Mouse (Mus musculus) midbrain, embryonic 11.5 days (tissue): Measurements from ENCODE around the gene Sbno2. TPM values are rescaled to one million over a fixed set of nuclear protein-coding genes. Genes with fewer than 3 reads are reported as not detected.

Experiments used
- ATAC-seq: fragments of 200-750 bp; cut with Nextera tagmentation; 2 replicates; pipeline ENCODE4 v1.8.0; 2017; ENCODE audit warnings: moderate TSS enrichment, moderate library complexity; ENCODE audit not compliant: low FRiP score
- DNase-seq: peaks from one replicate; pipeline ENCODE4 v3.0.0; 2015; ENCODE audit warnings: low spot score; ENCODE audit errors: missing footprints
- H3K27ac ChIP-seq: fragments of 300-500 bp; sonication (generic); 2 replicates; pipeline ENCODE4 v1.5.1; 2014; ENCODE audit warnings: low read depth, low read length
- H3K27me3 ChIP-seq: fragments of 300-500 bp; sonication (generic); 2 replicates; pipeline ENCODE4 v1.6.1; 2014; ENCODE audit warnings: mild to moderate bottlenecking, low read length, moderate library complexity, mixed read lengths; ENCODE audit not compliant: control insufficient read depth, insufficient read depth
- H3K36me3 ChIP-seq: fragments of 300-500 bp; sonication (generic); 2 replicates; pipeline ENCODE4 v1.6.1; 2014; ENCODE audit warnings: mild to moderate bottlenecking, low read length, moderate library complexity, mixed read lengths; ENCODE audit not compliant: control insufficient read depth, insufficient read depth
- H3K4me1 ChIP-seq: fragments of 300-500 bp; sonication (generic); 2 replicates; pipeline ENCODE4 v1.6.1; 2014; ENCODE audit warnings: low read length; ENCODE audit not compliant: control insufficient read depth, insufficient read depth
- H3K4me2 ChIP-seq: fragments of 300-500 bp; sonication (generic); 2 replicates; pipeline ENCODE4 v1.6.1; 2014; ENCODE audit warnings: mild to moderate bottlenecking, moderate library complexity
- H3K4me3 ChIP-seq: fragments of 300-500 bp; sonication (generic); 2 replicates; pipeline ENCODE4 v1.5.1; 2014; ENCODE audit warnings: low read depth, low read length
- H3K9ac ChIP-seq: fragments of 300-500 bp; sonication (generic); 2 replicates; pipeline ENCODE4 v1.6.1; 2014; ENCODE audit warnings: low read length
- H3K9me3 ChIP-seq: fragments of 300-500 bp; sonication (generic); 2 replicates; pipeline ENCODE4 v1.6.1; 2016; ENCODE audit warnings: low read length; ENCODE audit not compliant: control insufficient read depth
- WGBS: fragments of 180-500 bp; shearing (Covaris S2); extraction: QIAGEN DNeasy Blood & Tissue Kit; methylation state at CpG from one replicate; pipeline ENCODE4 v1.1.7; 2014; 5-methylcytosine and 5-hydroxymethylcytosine counted together
- polyA plus RNA-seq: library from polyadenylated mRNA; unstranded; fragments of >200 nt; fragmentation: Nextera tagmentation; extraction: Ambion mirVana; gene quantifications from 2 replicates; pipeline ENCODE4 v1.2.1, GENCODE M21; 2014

Sbno2 gene
- polyA plus RNA-seq, 1 experiment from 2014 or later = 7.0 TPM

- WGBS = 93% methylated on average over 2 of the region's 2 CpGs
- peaks cover 14% of the 10 kb centered on the region for H3K36me3 ChIP-seq
- H3K9ac ChIP-seq = no peak overlapping the region
- H3K9me3 ChIP-seq = no peaks in the 10 kb centered on the region
- no peak for ATAC-seq
- no peak for DNase-seq
- no peaks in the 10 kb centered on the region for H3K27me3 ChIP-seq
- no peak overlapping the region for H3K4me3 ChIP-seq
- peaks cover 25% of the 10 kb centered on the region for H3K4me1 ChIP-seq
- no peak overlapping the region for H3K4me2 ChIP-seq
- H3K27ac ChIP-seq = no peak overlapping the region
Observed at GRCm38 (mm10) chr10:80120146-80120545, 14.8 kb upstream of the Sbno2 start.

GRCm38 (mm10) chr10:80118552-80118951, 13.2 kb upstream of the Sbno2 start:
- Histone ChIP-seq H3K27me3 (no peaks in the 10 kb centered on the region), H3K27ac (no peak overlapping the region), H3K9ac (no peak overlapping the region; the same call in 1 of the 2 replicates), H3K4me3 (peak overlapping the region; percentile 2; the same call in 1 of the 2 replicates), H3K4me2 (peak overlapping the region; percentile 86), H3K4me1 (peaks cover 28% of the 10 kb centered on the region), H3K36me3 (peaks cover 8% of the 10 kb centered on the region; the same call in 1 of the 2 replicates), H3K9me3 (no peaks in the 10 kb centered on the region)
- ATAC-seq (no peak), DNase-seq (no peak)
- 66% methylated on average over 6 of the region's 6 CpGs for WGBS

GRCm38 (mm10) chr10:80117736-80118135, 12.4 kb upstream of the Sbno2 start:
- H3K4me1 ChIP-seq = peaks cover 28% of the 10 kb centered on the region
- 65% methylated on average over 1 of the region's 1 CpGs for WGBS
- peaks cover 8% of the 10 kb centered on the region; the same call in 1 of the 2 replicates for H3K36me3 ChIP-seq
- no peaks in the 10 kb centered on the region for H3K27me3 ChIP-seq
- ATAC-seq = no peak
- no peak for DNase-seq
- H3K27ac ChIP-seq = no peak overlapping the region
- no peaks in the 10 kb centered on the region for H3K9me3 ChIP-seq
- peak overlapping the region; percentile 97 for H3K4me3 ChIP-seq
- H3K9ac ChIP-seq = peak overlapping the region; percentile 88
- H3K4me2 ChIP-seq = peak overlapping the region; percentile 86

- Histone ChIP-seq H3K27me3 (no peaks in the 10 kb centered on the region), H3K36me3 (peaks cover 8% of the 10 kb centered on the region; the same call in 1 of the 2 replicates), H3K27ac (peak overlapping the region; percentile 46), H3K9ac (peak overlapping the region; percentile 88), H3K9me3 (no peaks in the 10 kb centered on the region), H3K4me1 (peaks cover 28% of the 10 kb centered on the region), H3K4me2 (peak overlapping the region; percentile 86), H3K4me3 (peak overlapping the region; percentile 97)
- no peak for ATAC-seq
- WGBS = 6% methylated on average over 30 of the region's 30 CpGs
- DNase-seq = peak; percentile 85
Observed at GRCm38 (mm10) chr10:80116927-80117691, 11.7 kb upstream of the Sbno2 start.

DNA sequence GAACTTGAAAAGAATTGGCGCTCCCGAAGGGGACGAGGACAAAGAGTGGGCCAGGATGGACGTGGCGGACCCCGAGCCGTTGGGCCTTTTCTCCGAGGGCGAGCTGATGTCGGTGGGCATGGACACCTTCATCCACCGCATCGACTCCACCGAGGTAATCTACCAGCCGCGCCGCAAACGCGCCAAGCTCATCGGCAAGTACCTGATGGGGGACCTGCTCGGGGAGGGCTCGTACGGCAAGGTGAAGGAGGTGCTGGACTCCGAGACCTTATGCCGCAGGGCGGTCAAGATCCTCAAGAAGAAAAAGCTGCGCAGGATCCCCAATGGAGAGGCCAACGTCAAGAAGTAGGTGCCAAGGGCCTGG, 11.2 kb upstream of the Sbno2 start:
- DNase-seq (peak; percentile 93), ATAC-seq (no peak)
- Histone ChIP-seq H3K4me2 (peak overlapping the region; percentile 86), H3K36me3 (peaks cover 5% of the 10 kb centered on the region; the same call in 1 of the 2 replicates), H3K9me3 (no peaks in the 10 kb centered on the region), H3K9ac (peak overlapping the region; percentile 88), H3K4me1 (peaks cover 28% of the 10 kb centered on the region), H3K27ac (no peak overlapping the region), H3K27me3 (no peaks in the 10 kb centered on the region), H3K4me3 (peak overlapping the region; percentile 97)
- WGBS = under 1% methylated on average over 27 of the region's 27 CpGs

DNA sequence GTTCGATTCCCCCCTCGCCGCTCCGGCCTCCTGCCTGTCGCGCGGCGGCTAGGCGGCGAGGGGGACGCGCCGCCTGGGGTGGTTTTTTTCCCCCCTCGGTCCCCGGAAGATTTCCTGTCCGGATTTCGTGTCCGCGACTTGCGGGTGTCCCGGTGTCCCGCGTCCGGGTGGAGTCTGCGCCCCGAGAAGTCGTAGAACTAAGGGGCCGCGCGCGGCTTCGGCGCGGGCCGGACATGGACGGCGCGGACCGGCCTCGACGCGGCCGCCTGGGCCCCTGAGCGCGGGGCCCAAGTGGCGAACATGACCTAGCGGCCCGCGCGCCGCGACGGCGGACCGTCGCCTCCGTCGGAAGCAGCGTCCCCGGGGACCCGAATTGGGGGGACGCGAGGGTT, 10.6 kb upstream of the Sbno2 start:
- DNase-seq = no peak
- peak overlapping the region; percentile 88 for H3K9ac ChIP-seq
- no peak for ATAC-seq
- H3K36me3 ChIP-seq = 0 out of 2 replicates have a peak, but pooled peaks cover 2% of the 10 kb centered on the region
- H3K4me2 ChIP-seq = peak overlapping the region; percentile 86
- peaks cover 28% of the 10 kb centered on the region for H3K4me1 ChIP-seq
- under 1% methylated on average over 58 of the region's 63 CpGs for WGBS
- H3K27ac ChIP-seq = peak overlapping the region; percentile 44
- H3K4me3 ChIP-seq = peak overlapping the region; percentile 97
- H3K9me3 ChIP-seq = no peaks in the 10 kb centered on the region
- H3K27me3 ChIP-seq = no peaks in the 10 kb centered on the region

DNA sequence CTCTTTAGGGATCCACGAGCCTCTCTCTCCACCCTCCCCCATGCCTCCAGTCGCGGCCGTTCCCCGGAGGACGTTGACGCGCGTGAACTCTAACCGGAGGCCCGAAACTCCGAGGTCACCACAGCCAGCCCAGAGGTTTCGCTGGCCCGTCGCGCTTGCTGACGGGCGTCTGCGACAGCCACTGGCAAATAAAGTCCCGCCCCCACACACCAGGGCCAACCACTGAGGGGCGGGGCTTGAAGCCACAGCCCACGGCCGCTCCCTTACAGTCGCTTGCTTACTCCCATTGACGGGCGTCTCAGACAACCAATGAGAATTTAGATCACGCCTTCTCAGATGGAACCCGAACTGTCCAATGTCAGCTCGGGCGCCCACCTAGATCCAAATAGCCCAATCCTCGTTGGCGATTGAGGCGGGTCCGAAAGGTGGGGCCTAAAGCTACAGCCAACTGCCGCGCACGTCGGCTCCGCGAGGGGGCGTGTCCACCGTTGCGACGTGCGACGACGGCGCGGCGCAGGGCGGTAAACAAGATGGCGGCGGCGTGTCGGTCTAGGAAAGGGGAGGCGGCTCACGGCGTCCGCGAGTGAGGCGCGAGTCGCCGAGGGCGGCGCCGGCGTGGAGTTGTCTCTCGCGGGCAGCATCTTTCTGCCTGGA, 10.0 kb upstream of the Sbno2 start, which contains the start of gene Stk11:
Stk11 (plus strand) TSS at position 514 of the 654 bp plus-strand sequence.
- peak within 1 kb of the TSS; percentile 44 for H3K27ac ChIP-seq
- peak within 1 kb of the TSS; percentile 88 for H3K9ac ChIP-seq
- ATAC-seq (peak; percentile 98), DNase-seq (peak; percentile 99)
- peaks cover 28% of the 10 kb centered on the region for H3K4me1 ChIP-seq
- 0 out of 2 replicates have a peak, but pooled peaks cover under 1% of the 10 kb centered on the region for H3K36me3 ChIP-seq
- no peaks in the 10 kb centered on the region for H3K9me3 ChIP-seq
- peak within 1 kb of the TSS; percentile 86 for H3K4me2 ChIP-seq
- H3K4me3 ChIP-seq = peak within 1 kb of the TSS; percentile 97
- no peaks in the 10 kb centered on the region for H3K27me3 ChIP-seq
- under 1% methylated on average over 70 of the region's 70 CpGs for WGBS

DNA sequence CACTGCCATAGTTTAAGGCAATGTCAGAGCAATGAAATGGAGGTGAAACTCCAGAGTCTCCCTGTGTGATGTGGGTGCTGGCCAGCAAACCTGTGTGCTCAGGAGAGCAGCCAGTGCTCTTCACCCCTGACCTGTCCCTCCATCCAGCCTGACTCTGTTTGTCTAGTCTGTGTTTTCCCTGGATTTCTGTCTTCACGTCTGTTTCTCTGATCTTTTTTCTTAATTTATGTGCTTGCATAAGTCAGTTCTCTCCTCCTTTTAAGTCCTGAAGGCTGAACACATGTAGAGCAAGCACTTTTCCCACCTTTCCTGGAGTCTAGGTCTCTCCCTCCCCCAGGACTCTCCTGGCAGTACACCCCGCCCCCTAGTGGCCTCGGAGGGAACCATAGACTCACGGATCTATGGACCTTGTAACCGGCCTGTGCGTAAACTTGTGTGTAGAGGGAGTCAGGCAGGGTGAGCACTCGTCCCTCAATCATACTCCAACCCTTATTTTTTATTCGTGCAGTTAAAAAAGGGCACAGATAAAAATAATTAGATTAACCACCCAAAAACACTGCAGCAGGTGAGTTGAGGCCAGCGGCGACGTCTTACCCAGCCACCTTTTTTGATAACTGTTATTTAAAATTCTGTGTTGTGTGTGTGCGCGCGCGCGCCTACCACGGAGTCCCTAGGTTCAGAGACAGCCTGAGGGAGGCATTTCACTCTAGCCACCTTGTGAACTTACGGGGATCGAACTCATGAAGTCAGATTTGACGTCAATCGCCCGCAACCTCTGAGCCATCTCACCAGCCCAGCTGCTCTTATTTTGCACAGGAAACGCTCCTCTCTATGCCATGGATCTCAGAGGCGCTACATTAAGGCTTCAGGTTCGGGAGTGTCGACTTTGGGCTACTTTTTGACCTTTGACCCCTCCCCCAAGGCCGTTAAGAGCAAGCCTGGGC, 9.2 kb upstream of the Sbno2 start:
- ATAC-seq (peak; percentile 54), DNase-seq (peak; percentile 99)
- Histone ChIP-seq H3K4me2 (peak overlapping the region; percentile 33), H3K9me3 (no peaks in the 10 kb centered on the region), H3K9ac (peak overlapping the region; percentile 1; the same call in 1 of the 2 replicates), H3K27ac (peak overlapping the region; percentile 33; the same call in 1 of the 2 replicates), H3K27me3 (no peaks in the 10 kb centered on the region), H3K4me1 (peaks cover 28% of the 10 kb centered on the region), H3K4me3 (peak overlapping the region; percentile 97), H3K36me3 (no peaks in the 10 kb centered on the region)
- 2% methylated on average over 27 of the region's 27 CpGs for WGBS
